Mouse (Mus musculus) layer of hippocampus, adult 2 months (tissue): ENCODE data around the gene Mrtfa. TPM values are rescaled to one million over a fixed set of nuclear protein-coding genes. Genes with fewer than 3 reads are reported as not detected.

Experiments used
- DNase-seq, 2 experiments: peaks; one replicate each; pipeline ENCODE4 v3.0.0; 2022; ENCODE audit warnings: low spot score in 2 of 2
- H3K27ac ChIP-seq: fragments of 200-600 bp; 2 replicates; pipeline ENCODE4 v1.8.1; 2022
- H3K4me3 ChIP-seq: fragments of 200-600 bp; 2 replicates; pipeline ENCODE4 v1.8.1; 2022; ENCODE audit warnings: mild to moderate bottlenecking
- CTCF ChIP-seq: fragments of 200-600 bp; conservative IDR thresholded peaks from 2 replicates; pipeline ENCODE4 v1.8.1; 2022; ENCODE audit warnings: antibody characterized with exemption, mild to moderate bottlenecking, moderate library complexity
- total RNA-seq, 2 experiments: library from RNA; stranded (reverse); gene quantifications; 2 replicates each; pipeline ENCODE4 v1.2.3; 2021

Mrtfa gene
- total RNA-seq, 2 experiments from 2014 or later = 109 to 115 TPM

GRCm38 (mm10) chr15:80988331-80988730, 202.2 kb downstream of the Mrtfa start:
- no peak for TF ChIP-seq CTCF

GRCm38 (mm10) chr15:80983264-80983663, 207.3 kb downstream of the Mrtfa start:
- TF ChIP-seq CTCF = no peak
- DNase-seq = no peak
- Histone ChIP-seq H3K27ac (no peak overlapping the region), H3K4me3 (no peak overlapping the region)

More at GRCm38 (mm10) chr15:80988331-80988730, 202.2 kb downstream of the Mrtfa start:
- no peak for DNase-seq
- H3K27ac ChIP-seq = no peak overlapping the region
- no peak overlapping the region for H3K4me3 ChIP-seq

- DNase-seq = no peak
- no peak overlapping the region for H3K27ac ChIP-seq
- no peak for TF ChIP-seq CTCF
- no peak overlapping the region for H3K4me3 ChIP-seq
Observed at GRCm38 (mm10) chr15:80981176-80981575, 209.4 kb downstream of the Mrtfa start.

GRCm38 (mm10) chr15:80979611-80980010, 210.9 kb downstream of the Mrtfa start:
- no peak for TF ChIP-seq CTCF

GRCm38 (mm10) chr15:80977620-80978334, 212.8 kb downstream of the Mrtfa start, which contains the start of gene Sgsm3:
TSS of gene Sgsm3 (plus strand) at chr15:80977765.
- Histone ChIP-seq H3K27ac (peak within 1 kb of the TSS; percentile 87), H3K4me3 (peak within 1 kb of the TSS; percentile 70)
- peak; percentile 85 to 88 for DNase-seq
- TF ChIP-seq CTCF = no peak

More at GRCm38 (mm10) chr15:80979611-80980010, 210.9 kb downstream of the Mrtfa start:
- Histone ChIP-seq H3K27ac (no peak overlapping the region), H3K4me3 (no peak overlapping the region; the same call in 1 of the 2 replicates)
- DNase-seq = peak in 1 of 2 experiments; percentile 58

GRCm38 (mm10) chr15:80975666-80976065, 214.9 kb downstream of the Mrtfa start:
- Histone ChIP-seq H3K4me3 (no peak overlapping the region), H3K27ac (no peak overlapping the region)
- DNase-seq = no peak
- no peak for TF ChIP-seq CTCF

- TF ChIP-seq CTCF = no peak
- Histone ChIP-seq H3K27ac (no peak overlapping the region), H3K4me3 (no peak overlapping the region)
- DNase-seq = no peak
Observed at GRCm38 (mm10) chr15:80974311-80974710, 216.2 kb downstream of the Mrtfa start.

- no peak for DNase-seq
- H3K27ac ChIP-seq = no peak overlapping the region
- no peak overlapping the region for H3K4me3 ChIP-seq
- TF ChIP-seq CTCF = no peak
Observed at GRCm38 (mm10) chr15:80969371-80969770, 221.2 kb downstream of the Mrtfa start.

Other genes starting within 250 kb of the Mrtfa start
- 10 to 100 TPM; 24.2 to 28.0 TPM for gene Adsl, start 242.3 kb downstream of the Mrtfa start, total RNA-seq
- gene Sgsm3, start 213.0 kb downstream of the Mrtfa start, total RNA-seq = 10 to 100 TPM; 83.0 to 89.2 TPM
- gene Mchr1, start 44.7 kb upstream of the Mrtfa start, total RNA-seq = 10 to 100 TPM; 24.6 to 24.9 TPM
- 10 to 100 TPM; 41.5 to 47.6 TPM for gene Slc25a17, start 170.1 kb upstream of the Mrtfa start, total RNA-seq
- 100 to 1,000 TPM; 163 to 171 TPM for gene St13, start 209.3 kb upstream of the Mrtfa start, total RNA-seq
- gene Xpnpep3, start 209.4 kb upstream of the Mrtfa start, total RNA-seq = 10 to 100 TPM; 17.0 to 17.9 TPM
- not detected for gene Dnajb7, start 217.5 kb upstream of the Mrtfa start, total RNA-seq